ENCODE assay signal across 8 mouse cellular contexts in genomic region chr15:25269345-25269996, GRCm38 (mm10).
DNase-seq lines count a peak whose midpoint lies in the region; ATAC-seq lines count a peak whose summit lies in the region.

No protein-coding gene starts in this region.

- no peak overlapping the region for H3K9ac ChIP-seq in kidney, embryonic 15.5 days
- no peak overlapping the region for H3K9ac ChIP-seq in liver, embryonic 11.5 days (ENCODE audit: low read depth, low read length)
- H3K9ac ChIP-seq in stomach, embryonic 14.5 days (replicated peaks; ENCODE audit: low read depth, low read length), result no peak overlapping the region

- 52% methylated on average over 11 of the region's 12 CpGs for WGBS in kidney, embryonic 15.5 days
- WGBS in liver, embryonic 11.5 days, result 11% methylated on average over 12 of the region's 12 CpGs
- 12% methylated on average over 12 of the region's 12 CpGs for WGBS in stomach, embryonic 14.5 days

- 0 out of 2 replicates have a peak, but pooled peaks cover 15% of the 10 kb centered on the region for H3K27me3 ChIP-seq in kidney, embryonic 15.5 days
- H3K27me3 ChIP-seq in liver, embryonic 11.5 days (replicated peaks; ENCODE audit: control insufficient read depth, insufficient read depth, low read length), result no peaks in the 10 kb centered on the region
- no peaks in the 10 kb centered on the region for H3K27me3 ChIP-seq in stomach, embryonic 14.5 days (ENCODE audit: control insufficient read depth, insufficient read depth, low read length)

- no peaks in the 10 kb centered on the region for H3K36me3 ChIP-seq in kidney, embryonic 15.5 days
- no peaks in the 10 kb centered on the region for H3K36me3 ChIP-seq in liver, embryonic 11.5 days (ENCODE audit: control insufficient read depth, insufficient read depth, low read length)
- H3K36me3 ChIP-seq in stomach, embryonic 14.5 days (ENCODE audit: control insufficient read depth, insufficient read depth, low read length), result no peaks in the 10 kb centered on the region

- H3K4me3 ChIP-seq in kidney, embryonic 15.5 days (replicated peaks), result no peak overlapping the region
- H3K4me3 ChIP-seq in liver, embryonic 11.5 days (ENCODE audit: low read depth, low read length), result no peak overlapping the region
- no peak overlapping the region for H3K4me3 ChIP-seq in stomach, embryonic 14.5 days (ENCODE audit: low read depth, low read length)

- no peaks in the 10 kb centered on the region for H3K9me3 ChIP-seq in kidney, embryonic 15.5 days (replicated peaks)
- no peaks in the 10 kb centered on the region for H3K9me3 ChIP-seq in liver, embryonic 11.5 days (ENCODE audit: control insufficient read depth, low read length)
- no peaks in the 10 kb centered on the region for H3K9me3 ChIP-seq in stomach, embryonic 14.5 days (ENCODE audit: control insufficient read depth, low read depth, low read length)

- no peak overlapping the region for H3K4me2 ChIP-seq in kidney, embryonic 15.5 days
- peak overlapping the region; percentile 28; the same call in 1 of the 2 replicates for H3K4me2 ChIP-seq in liver, embryonic 11.5 days
- H3K4me2 ChIP-seq in stomach, embryonic 14.5 days (replicated peaks; ENCODE audit: low read depth, low read length), result no peak overlapping the region

- no peak for DNase-seq in kidney, postnatal 4 days
- DNase-seq in liver, embryonic 11.5 days (ENCODE audit: low spot score), result peak; percentile 36
- DNase-seq in cerebellum, postnatal 36 days, result no peak
- no peak for DNase-seq in testis, postnatal 10 days (ENCODE audit: low spot score)

- 0 out of 2 replicates have a peak, but pooled peaks have one; percentile 33 for ATAC-seq in kidney, embryonic 15.5 days (replicated peaks; ENCODE audit: low FRiP score)
- ATAC-seq in CD4-positive, CD25-positive, alpha-beta regulatory T cell, adult 4 months, result peak; percentile 90
- peak; percentile 96 for ATAC-seq in common myeloid progenitor, adult 5-6 weeks (replicated peaks; ENCODE audit: low read depth, poor library complexity, severe bottlenecking)
- ATAC-seq in liver, embryonic 11.5 days (replicated peaks; ENCODE audit: low FRiP score), result peak; percentile 36
- ATAC-seq in stomach, embryonic 14.5 days (ENCODE audit: insufficient number of reproducible peaks, insufficient read depth, low FRiP score, low read depth), result peak; percentile 56; the same call in 1 of the 2 replicates

- 0 out of 2 replicates have a peak, but pooled peaks cover 2% of the 10 kb centered on the region for H3K4me1 ChIP-seq in kidney, embryonic 15.5 days
- no peaks in the 10 kb centered on the region for H3K4me1 ChIP-seq in liver, embryonic 11.5 days (replicated peaks; ENCODE audit: control insufficient read depth, insufficient read depth, low read length)
- H3K4me1 ChIP-seq in stomach, embryonic 14.5 days (ENCODE audit: control insufficient read depth, insufficient read depth, low read length), result 0 out of 2 replicates have a peak, but pooled peaks cover 4% of the 10 kb centered on the region

- no peak overlapping the region for H3K27ac ChIP-seq in kidney, embryonic 15.5 days
- no peak overlapping the region for H3K27ac ChIP-seq in liver, embryonic 11.5 days (ENCODE audit: low read depth, low read length)
- H3K27ac ChIP-seq in stomach, embryonic 14.5 days (ENCODE audit: low read length), result 0 out of 2 replicates have a peak overlapping the region, but pooled peaks have one; percentile 30

Comparison
In these comparisons a context has a peak if more than half of its experiments do, and no peak if none do; other contexts are left out.
1. ATAC-seq: peak in every context shown above with its lines; median percentile 96 in common myeloid progenitor, adult 5-6 weeks; 90 in CD4-positive, CD25-positive, alpha-beta regulatory T cell, adult 4 months; 56 in stomach, embryonic 14.5 days; 36 in liver, embryonic 11.5 days; 33 in kidney, embryonic 15.5 days.